Mouse (Mus musculus) liver, embryonic 14.5 days (tissue): ENCODE measurements around the gene Rps6ka2. TPM values are rescaled to one million over a fixed set of nuclear protein-coding genes. Genes with fewer than 3 reads are reported as not detected.

Experiments used
- ATAC-seq: fragments of 200-750 bp; cut with Nextera tagmentation; 2 replicates; pipeline ENCODE4 v1.8.0; 2017; ENCODE audit warnings: moderate number of reproducible peaks, mild to moderate bottlenecking, moderate library complexity; ENCODE audit not compliant: insufficient read depth
- DNase-seq, 3 experiments: peaks; one replicate each; pipeline ENCODE4 v3.0.0-alpha.2; 2012 to 2013; ENCODE audit warnings: low read depth in 3 of 3, low spot score in 3 of 3
- H3K27ac ChIP-seq: fragments of 300-500 bp; sonication (generic); 2 replicates; pipeline ENCODE4 v1.5.1; 2014; ENCODE audit warnings: moderate library complexity, mild to moderate bottlenecking, control low read depth, inconsistent platforms
- H3K27me3 ChIP-seq: fragments of 300-500 bp; sonication (generic); 2 replicates; pipeline ENCODE4 v1.6.1; 2014; ENCODE audit warnings: mild to moderate bottlenecking, low read length, moderate library complexity; ENCODE audit not compliant: control insufficient read depth, insufficient read depth
- H3K36me3 ChIP-seq: fragments of 300-500 bp; sonication (generic); replicated peaks from 2 replicates; pipeline ENCODE4 v1.6.1; 2014; ENCODE audit warnings: low read depth; ENCODE audit not compliant: control insufficient read depth, insufficient read depth
- H3K4me1 ChIP-seq, 2 experiments: fragments of 200-500 bp in 1 of 2; fragments of 300-500 bp in 1 of 2; sonication (generic) in 1 of 2; replicated peaks; 2 replicates each; pipeline ENCODE4 v1.6.1; 2012 to 2014; ENCODE audit warnings: antibody characterized with exemption in 1 of 2, inconsistent platforms in 1 of 2, low read length in 1 of 2; ENCODE audit not compliant: control insufficient read depth in 2 of 2, insufficient read depth in 2 of 2
- H3K4me2 ChIP-seq: fragments of 300-500 bp; sonication (generic); 2 replicates; pipeline ENCODE4 v1.6.1; 2014; ENCODE audit warnings: low read depth, mild to moderate bottlenecking, control low read depth, moderate library complexity
- H3K4me3 ChIP-seq, 2 experiments: fragments of 200-500 bp in 1 of 2; fragments of 300-500 bp in 1 of 2; sonication (generic) in 1 of 2; 2 replicates each; pipeline ENCODE4 v1.5.1; 2012 to 2014; ENCODE audit warnings: low read depth in 2 of 2, low read length in 2 of 2, mild to moderate bottlenecking in 2 of 2, control low read depth in 1 of 2, inconsistent platforms in 1 of 2, moderate library complexity in 1 of 2; ENCODE audit not compliant: insufficient read depth in 1 of 2
- H3K9ac ChIP-seq: fragments of 300-500 bp; sonication (generic); replicated peaks from 2 replicates; pipeline ENCODE4 v1.6.1; 2014; ENCODE audit warnings: mild to moderate bottlenecking, control low read depth, moderate library complexity
- H3K9me3 ChIP-seq: fragments of 300-500 bp; sonication (generic); 2 replicates; pipeline ENCODE4 v1.6.1; 2016; ENCODE audit warnings: low read length, mixed read lengths; ENCODE audit not compliant: control insufficient read depth
- CTCF ChIP-seq: IDR thresholded peaks from 2 replicates; pipeline ENCODE4 v1.5.1; 2016; ENCODE audit warnings: antibody characterized with exemption, low read depth, control low read depth
- EP300 ChIP-seq: IDR thresholded peaks from 2 replicates; pipeline ENCODE4 v1.6.1; 2016; ENCODE audit warnings: antibody characterized with exemption, low read depth
- WGBS: fragments of 180-500 bp; shearing (Covaris S2); extraction: QIAGEN DNeasy Blood & Tissue Kit; methylation state at CpG from one replicate; pipeline ENCODE4 v1.1.7; 2014; ENCODE audit not compliant: insufficient replicate concordance; 5-methylcytosine and 5-hydroxymethylcytosine counted together
- polyA plus RNA-seq, 2 experiments: library from polyadenylated mRNA; depleted of rRNA in 1 of 2; stranded (reverse) in 1 of 2; unstranded in 1 of 2; fragments of >200 nt; fragmentation: Nextera tagmentation in 1 of 2; extraction: Ambion mirVana in 1 of 2; gene quantifications; 2 replicates each; pipeline versions ENCODE4 v1.2.1 to v1.2.3; 2012 to 2014

Gene Rps6ka2
- polyA plus RNA-seq, 2 experiments, result 0.89 to 1.0 TPM

DNA sequence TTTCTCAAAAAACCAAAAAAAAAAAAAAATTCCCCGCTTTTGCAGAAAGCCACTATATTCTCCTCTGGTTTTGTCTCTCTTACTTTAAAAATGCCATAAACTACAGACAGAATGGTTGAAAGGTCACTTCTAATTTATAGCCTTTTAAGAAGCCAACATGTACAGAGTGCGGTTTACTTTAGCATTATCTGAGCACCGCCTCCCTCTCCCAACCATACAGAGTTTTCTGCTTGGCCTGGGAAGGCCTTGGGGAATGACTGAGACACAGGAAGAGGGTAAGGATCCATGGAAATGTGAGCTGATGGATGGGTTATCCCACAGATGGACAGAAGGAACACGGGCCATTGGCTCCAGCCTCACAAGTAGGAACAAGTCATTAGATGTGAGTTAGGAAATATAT is 92.7 kb downstream of the Rps6ka2 start:
- DNase-seq, result no peak
- WGBS, result 67% methylated on average over 4 of the region's 4 CpGs
- no peak overlapping the region for H3K9ac ChIP-seq
- H3K4me1 ChIP-seq, result peaks cover 0 to 13% of the 10 kb centered on the region in 2 experiments; a peak in 2 of 4 replicates
- H3K36me3 ChIP-seq, result no peaks in the 10 kb centered on the region
- TF ChIP-seq EP300 (no peak), CTCF (no peak)
- H3K27me3 ChIP-seq, result no peaks in the 10 kb centered on the region
- H3K9me3 ChIP-seq, result no peaks in the 10 kb centered on the region
- no peak for ATAC-seq
- no peak overlapping the region for H3K4me2 ChIP-seq
- no peak overlapping the region for H3K27ac ChIP-seq
- H3K4me3 ChIP-seq, result no peak overlapping the region

DNA sequence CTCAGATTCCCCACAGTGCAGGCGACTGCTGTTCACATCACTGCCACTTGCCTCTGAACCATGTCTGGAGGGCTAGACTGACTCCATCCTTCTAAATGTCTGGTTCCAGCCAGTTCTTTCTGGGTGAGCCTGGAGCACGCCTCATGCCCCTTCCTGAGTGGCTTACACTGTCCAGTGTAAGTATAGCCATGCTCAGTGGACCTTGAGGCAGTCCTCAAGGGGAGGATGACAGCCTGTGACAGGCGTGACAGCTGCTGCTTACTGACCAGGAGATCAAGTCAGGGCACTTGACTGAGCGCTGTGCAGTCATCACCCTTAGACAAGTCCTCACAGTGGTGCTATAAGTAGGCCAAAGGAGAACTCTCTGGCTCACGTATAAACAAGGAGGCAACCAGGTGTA is 94.7 kb downstream of the Rps6ka2 start:
- H3K4me2 ChIP-seq, result no peak overlapping the region
- peaks cover 0 to 15% of the 10 kb centered on the region in 2 experiments; a peak in 2 of 4 replicates for H3K4me1 ChIP-seq
- H3K4me3 ChIP-seq, result no peak overlapping the region
- H3K9me3 ChIP-seq, result no peaks in the 10 kb centered on the region
- TF ChIP-seq CTCF (no peak), EP300 (no peak)
- 54% methylated on average over 5 of the region's 5 CpGs for WGBS
- DNase-seq (no peak), ATAC-seq (no peak)
- H3K27ac ChIP-seq, result no peak overlapping the region
- no peaks in the 10 kb centered on the region for H3K36me3 ChIP-seq
- H3K9ac ChIP-seq, result no peak overlapping the region
- no peaks in the 10 kb centered on the region for H3K27me3 ChIP-seq

DNA sequence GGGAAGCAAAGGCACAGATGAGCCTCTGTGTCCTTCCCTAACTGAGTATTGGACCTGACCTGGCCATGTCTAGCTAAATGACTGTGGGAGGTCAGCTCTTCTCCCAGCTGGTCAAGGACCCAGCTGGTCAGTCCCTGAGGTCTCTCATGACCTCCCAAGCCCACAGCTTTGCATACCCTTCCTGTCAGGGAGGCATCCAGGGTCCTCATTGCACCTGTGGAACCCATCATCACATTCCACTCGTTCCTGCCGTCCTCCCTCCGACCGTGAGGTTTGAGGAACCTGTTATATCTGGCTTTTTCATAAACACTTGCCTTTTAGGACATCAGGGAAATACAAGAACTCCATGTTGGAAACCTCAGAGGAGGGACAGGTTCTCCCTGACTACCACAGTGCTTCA is 95.4 kb downstream of the Rps6ka2 start:
- H3K36me3 ChIP-seq, result no peaks in the 10 kb centered on the region
- H3K9me3 ChIP-seq, result no peaks in the 10 kb centered on the region
- H3K4me1 ChIP-seq, result peaks cover 0 to 14% of the 10 kb centered on the region in 2 experiments; a peak in 2 of 4 replicates
- WGBS, result 64% methylated on average over 4 of the region's 4 CpGs
- TF ChIP-seq EP300 (no peak), CTCF (no peak)
- no peak overlapping the region for H3K9ac ChIP-seq
- no peak for DNase-seq
- H3K4me2 ChIP-seq, result no peak overlapping the region
- no peaks in the 10 kb centered on the region for H3K27me3 ChIP-seq
- ATAC-seq, result no peak
- H3K27ac ChIP-seq, result no peak overlapping the region
- no peak overlapping the region for H3K4me3 ChIP-seq

DNA sequence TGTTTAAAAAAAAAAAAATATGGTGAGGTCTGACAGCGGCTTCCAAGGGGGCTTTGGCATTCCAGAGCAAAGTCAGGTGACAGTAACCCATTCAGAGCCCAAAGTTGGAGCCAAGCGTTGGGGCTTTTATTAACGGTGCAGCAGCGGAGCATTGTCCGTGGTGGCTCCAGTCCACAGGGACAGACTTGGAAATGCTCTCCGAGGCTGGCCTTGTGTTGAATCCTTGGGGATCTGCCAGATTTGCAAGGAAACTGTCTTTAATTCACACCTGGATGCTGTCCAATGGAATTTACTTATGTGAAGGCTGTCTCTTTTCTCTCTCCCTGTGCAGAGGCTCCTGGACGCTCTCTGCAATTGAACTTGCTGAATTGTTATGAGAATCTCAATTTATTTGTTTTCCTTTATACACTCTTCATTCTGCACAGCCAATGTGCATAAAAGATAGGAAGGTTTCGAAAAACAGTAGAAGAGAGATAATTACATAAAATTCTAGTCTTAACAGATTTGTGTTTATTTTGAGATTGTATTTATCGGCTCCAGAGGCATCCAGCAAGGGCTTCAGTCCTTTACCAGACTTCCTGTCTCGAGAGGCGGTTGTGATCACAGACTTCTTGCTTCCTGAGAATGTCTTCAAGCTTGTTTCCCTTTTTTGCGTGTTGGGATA is 95.9 kb downstream of the Rps6ka2 start:
- WGBS, result 42% methylated on average over 12 of the region's 12 CpGs
- Histone ChIP-seq H3K9ac (no peak overlapping the region), H3K4me3 (no peak overlapping the region), H3K36me3 (no peaks in the 10 kb centered on the region), H3K27ac (no peak overlapping the region), H3K27me3 (no peaks in the 10 kb centered on the region), H3K9me3 (no peaks in the 10 kb centered on the region), H3K4me2 (no peak overlapping the region), H3K4me1 (peaks cover 0 to 11% of the 10 kb centered on the region in 2 experiments; a peak in 2 of 4 replicates)
- DNase-seq (no peak), ATAC-seq (no peak)
- TF ChIP-seq CTCF (no peak), EP300 (no peak)

DNA sequence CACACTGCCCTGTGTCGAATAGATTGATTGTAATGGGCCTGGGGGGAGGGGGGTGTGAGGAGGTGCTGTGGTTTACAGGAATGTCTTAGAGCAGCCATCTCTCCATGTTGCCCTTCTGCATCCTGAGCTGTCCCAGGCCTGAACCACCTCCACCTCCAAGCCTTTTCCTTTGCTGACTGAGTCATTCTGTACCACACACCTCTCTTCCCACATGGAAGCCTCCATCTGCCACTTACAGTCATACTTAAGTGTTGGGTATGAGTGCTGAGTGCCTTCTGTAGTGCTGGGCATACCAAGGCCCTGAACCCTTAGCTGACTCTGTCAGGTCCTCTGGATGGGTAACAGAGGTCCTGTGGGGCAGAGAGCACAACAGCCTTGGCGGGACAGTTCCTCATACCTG is 97.9 kb downstream of the Rps6ka2 start:
- H3K4me3 ChIP-seq, result no peak overlapping the region
- no peak for ATAC-seq
- H3K27ac ChIP-seq, result no peak overlapping the region
- no peak overlapping the region for H3K4me2 ChIP-seq
- no peak overlapping the region for H3K9ac ChIP-seq
- H3K27me3 ChIP-seq, result no peaks in the 10 kb centered on the region
- DNase-seq, result no peak
- H3K9me3 ChIP-seq, result no peaks in the 10 kb centered on the region
- peaks cover 0 to 14% of the 10 kb centered on the region in 2 experiments; a peak in 2 of 4 replicates for H3K4me1 ChIP-seq
- WGBS, result 61% methylated on average over 2 of the region's 2 CpGs
- no peaks in the 10 kb centered on the region for H3K36me3 ChIP-seq
- TF ChIP-seq EP300 (no peak), CTCF (no peak)
